19 mouse cellular contexts compared by ENCODE assay signal in the genomic region with DNA sequence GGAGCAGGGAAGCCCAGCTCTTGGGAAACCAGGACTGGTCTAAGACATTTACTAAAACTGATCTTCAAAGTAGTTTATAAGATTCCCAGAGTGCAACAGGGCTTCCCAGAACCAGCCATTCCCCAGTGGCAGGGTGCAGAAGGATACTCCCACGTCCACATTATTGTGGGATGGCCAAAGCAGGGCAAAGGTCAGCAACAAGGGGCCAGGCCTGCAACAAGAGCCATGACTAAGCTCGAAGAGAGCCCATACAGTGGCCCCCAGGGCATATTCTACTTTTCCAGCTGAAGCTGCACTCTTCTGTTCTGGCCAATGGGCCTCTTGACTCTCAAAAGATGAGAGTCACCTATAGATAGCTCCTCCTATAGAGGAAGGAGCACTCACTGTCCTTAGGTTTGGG. TPM values are rescaled to one million over a fixed set of nuclear protein-coding genes. Genes with fewer than 3 reads are reported as not detected.
DNase-seq lines count a peak whose midpoint lies in the region; ATAC-seq and TF ChIP-seq lines count a peak whose summit lies in the region.
"Had no signal": no experiment of that assay in that cellular context is flagged by ENCODE, and none has a peak within 500 bp of the region (broad histone marks: within the 10 kb centered on the region; RNA-seq: fewer than 3 reads in every experiment).

No protein-coding gene starts in this region.

- WGBS in kidney, adult 2 months: 28% methylated on average over 2 of the region's 2 CpGs
- WGBS in forebrain, embryonic 10.5 days: 61% methylated on average over 2 of the region's 2 CpGs

- no peak for TF ChIP-seq CTCF in kidney, adult 2 months (conservative IDR thresholded peaks at IDR 0.05; ENCODE audit: insufficient read depth, insufficient read length, low read depth, low read length)

- no peaks in the 10 kb centered on the region for H3K36me3 ChIP-seq in kidney, adult 2 months (ENCODE audit: control insufficient read depth, insufficient read depth, low read length)
- peaks cover 70% of the 10 kb centered on the region for H3K36me3 ChIP-seq in megakaryocyte, embryonic 14.5 days (replicated peaks; ENCODE audit: low read length)
- H3K36me3 ChIP-seq in forebrain, embryonic 10.5 days (replicated peaks): peaks cover 16% of the 10 kb centered on the region
- H3K36me3 ChIP-seq: G1E; heart, embryonic 12.5 days had no signal

- H3K4me3 ChIP-seq in kidney, adult 2 months (ENCODE audit: insufficient read depth, low read depth, low read length): no peak overlapping the region
- H3K4me3 ChIP-seq in megakaryocyte, embryonic 14.5 days (replicated peaks): peak overlapping the region; percentile 19
- H3K4me3 ChIP-seq in forebrain, embryonic 10.5 days: no peak overlapping the region
- H3K4me3 ChIP-seq: embryonic facial prominence, embryonic 10.5 days; heart, adult 2 months; heart, embryonic 12.5 days; hindbrain, embryonic 10.5 days had no signal

- peaks cover 11% of the 10 kb centered on the region for H3K4me1 ChIP-seq in kidney, adult 2 months (ENCODE audit: control insufficient read depth, insufficient read depth, low read length)
- peaks cover 100% of the 10 kb centered on the region for H3K4me1 ChIP-seq in megakaryocyte, embryonic 14.5 days
- H3K4me1 ChIP-seq in forebrain, embryonic 10.5 days: peaks cover 13% of the 10 kb centered on the region; the same call in 1 of the 2 replicates

- TF ChIP-seq POLR2A in kidney, adult 2 months (IDR thresholded peaks at IDR 0.05; ENCODE audit: low read depth, low read length): no peak

- H3K27ac ChIP-seq in kidney, adult 2 months (ENCODE audit: insufficient read depth, low read depth, low read length): no peak overlapping the region
- H3K27ac ChIP-seq in forebrain, embryonic 10.5 days: no peak overlapping the region
- H3K27ac ChIP-seq: embryonic facial prominence, embryonic 10.5 days; heart, adult 2 months; hindbrain, embryonic 10.5 days; hindbrain, embryonic 14.5 days had no signal

- no peaks in the 10 kb centered on the region for H3K9me3 ChIP-seq in megakaryocyte, embryonic 14.5 days
- no peaks in the 10 kb centered on the region for H3K9me3 ChIP-seq in forebrain, embryonic 10.5 days
- H3K9me3 ChIP-seq: embryonic facial prominence, embryonic 10.5 days; G1E; heart, embryonic 12.5 days; hindbrain, embryonic 10.5 days had no signal

- no peak for ATAC-seq in megakaryocyte, adult 5-6 weeks (ENCODE audit: poor library complexity, severe bottlenecking)
- ATAC-seq: CD4-positive, CD25-positive, alpha-beta regulatory T cell, adult 4 months; forebrain, embryonic 14.5 days had no signal

- peak; percentile 57 for DNase-seq in kidney, adult 2 months
- DNase-seq in kidney, postnatal 14 days: no peak
- peak; percentile 64 for DNase-seq in adipocyte (ENCODE audit: low spot score)
- DNase-seq in forebrain, embryonic 10.5 days (ENCODE audit: extremely low spot score, low spot score): no peak
- DNase-seq: adrenal gland, postnatal 14 days; B cell, adult 2 months; cerebellum, adult 18-20 months; cerebellum, adult 9-11 months; cerebellum, postnatal 36 days; heart, adult 2 months had no signal

- no peaks in the 10 kb centered on the region for H3K27me3 ChIP-seq in kidney, adult 2 months (replicated peaks; ENCODE audit: control insufficient read depth, insufficient read depth, low read length)
- H3K27me3 ChIP-seq in megakaryocyte, embryonic 14.5 days (replicated peaks): no peaks in the 10 kb centered on the region
- no peaks in the 10 kb centered on the region for H3K27me3 ChIP-seq in forebrain, embryonic 10.5 days (ENCODE audit: poor library complexity, severe bottlenecking)
- H3K27me3 ChIP-seq: heart, embryonic 12.5 days had no signal

RNA-seq across cellular contexts. Expression of a gene that starts 43.7 kb away (rescaled TPM):
- polyA plus RNA-seq in kidney, adult 2 months (2012; rRNA removed): 460 and 530 TPM in 2 replicates
- polyA plus RNA-seq in megakaryocyte, embryonic 14.5 days (2012; ENCODE audit: insufficient read depth, low replicate concordance): 205 and 237 TPM in 2 replicates
- 1.8 and 2.4 TPM in 2 replicates for total RNA-seq in megakaryocyte, adult 5-6 weeks (2015)
- total RNA-seq in megakaryocyte, adult 5-6 weeks (2017): 2.8 and 5.2 TPM in 2 replicates
- 36.8 and 37.7 TPM in 2 replicates for polyA plus RNA-seq in forebrain, embryonic 10.5 days (2016; fragmentation: Nextera tagmentation; extraction: Ambion mirVana)

Comparison
In these comparisons a context has a peak if more than half of its experiments do, and no peak if none do; other contexts are left out.
1. DNase-seq: peak in kidney, adult 2 months (single experiment) and adipocyte (single experiment); none in kidney, postnatal 14 days (single experiment) and forebrain, embryonic 10.5 days (single experiment).